Mouse (Mus musculus) kidney, postnatal 10 days (tissue): Measurements from ENCODE around the gene Gck.
"Not testable (repeated sequence)": the region's sequence is repeated elsewhere in the genome, so short reads cannot be mapped to it uniquely, and the experiment has no call there.

Experiments
- DNase-seq: peaks from one replicate; pipeline ENCODE4 v3.0.0; 2021; ENCODE audit warnings: mixed read lengths

Gene Gck

GRCm38 (mm10) chr11:5907096-5907495, 42.8 kb downstream of the Gck start:
- DNase-seq = peak; percentile 1

- no peak for DNase-seq
Observed at GRCm38 (mm10) chr11:5905778-5906518, 43.9 kb downstream of the Gck start.

DNA sequence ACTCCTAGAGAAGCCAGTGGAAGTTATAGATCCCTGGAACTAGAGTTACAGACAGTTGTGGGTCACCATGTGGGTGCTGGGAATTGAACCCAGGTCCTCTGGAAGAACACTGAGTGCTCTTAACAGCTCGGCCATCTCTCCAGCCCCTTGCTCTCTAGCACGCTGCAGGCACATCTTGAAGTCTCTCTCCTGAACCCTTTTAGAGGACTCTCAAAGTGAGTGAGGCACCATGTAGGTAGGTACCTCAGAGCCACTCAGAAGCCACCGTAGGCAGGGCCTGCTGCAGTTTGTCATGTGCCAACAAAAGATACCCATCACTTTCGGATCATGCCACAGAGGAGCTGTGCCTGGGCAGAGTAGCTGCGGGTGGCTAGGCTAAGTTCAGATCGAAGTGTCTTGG, 45.0 kb downstream of the Gck start:
- no peak for DNase-seq

DNA sequence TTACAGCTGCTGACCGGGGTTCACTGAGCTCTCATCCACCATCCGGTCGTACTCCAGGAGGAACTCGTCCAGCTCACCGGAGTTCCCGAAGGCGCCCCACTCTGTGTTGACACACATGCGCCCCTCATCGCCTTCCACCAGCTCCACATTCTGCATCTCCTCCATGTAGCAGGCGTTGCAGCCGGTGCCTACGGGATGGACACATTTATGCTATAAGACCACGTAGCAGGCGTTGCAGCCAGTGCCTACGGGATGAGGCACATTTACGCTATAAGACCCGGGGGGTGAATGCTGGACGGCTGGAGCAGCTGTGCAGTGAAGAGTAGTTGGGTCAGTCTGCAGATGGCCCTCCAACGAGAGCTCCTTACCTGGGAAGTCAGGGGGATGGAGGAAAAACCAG, 45.5 kb downstream of the Gck start:
- DNase-seq = no peak

- DNase-seq = no peak
Observed at GRCm38 (mm10) chr11:5903844-5904243, 46.0 kb downstream of the Gck start.

DNA sequence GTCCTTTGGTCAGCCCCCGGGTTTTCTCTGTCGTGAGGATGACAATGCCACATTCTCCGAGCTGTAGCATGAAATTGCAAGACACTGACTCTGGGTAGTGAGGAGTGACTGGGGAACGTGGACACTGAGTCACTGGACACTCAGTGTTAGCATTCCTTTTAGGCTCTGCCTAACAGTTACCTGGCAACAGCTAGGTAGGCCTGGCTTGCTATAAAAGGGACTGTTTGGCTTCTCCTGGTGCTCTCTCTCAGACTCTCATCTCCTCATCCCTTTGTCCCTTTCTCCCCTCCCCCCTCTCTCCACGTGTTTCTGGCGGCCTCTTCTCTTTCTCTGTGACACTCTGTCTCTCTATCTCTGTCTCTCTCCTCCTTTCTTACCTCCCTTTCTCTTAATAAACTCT, 47.5 kb downstream of the Gck start:
- DNase-seq = no peak

- peak; percentile 72 for DNase-seq
Observed at GRCm38 (mm10) chr11:5901950-5902349, 47.9 kb downstream of the Gck start.

- DNase-seq = no peak
Observed at GRCm38 (mm10) chr11:5901320-5901719, 48.6 kb downstream of the Gck start.

DNA sequence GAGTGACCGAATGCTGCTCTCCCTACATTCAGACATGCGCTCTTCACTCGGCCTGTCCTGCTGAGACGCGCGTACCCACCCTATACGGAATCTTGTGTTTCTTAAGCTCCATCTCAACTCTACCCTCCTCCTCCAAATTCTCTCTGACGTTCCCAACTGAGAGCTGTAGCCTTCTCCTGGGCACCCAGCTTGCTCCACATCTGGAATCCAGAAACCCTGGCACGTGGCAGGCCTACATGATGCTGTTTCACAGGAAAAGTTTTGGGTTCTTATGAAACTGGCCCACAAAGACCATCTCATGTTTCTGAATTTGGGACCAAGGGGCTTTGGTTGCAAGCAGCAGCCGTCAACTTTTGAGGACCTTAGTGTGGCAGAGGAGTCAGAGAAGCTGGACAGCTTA, 50.6 kb downstream of the Gck start:
- DNase-seq = no peak

GRCm38 (mm10) chr11:5898531-5898930, 51.4 kb downstream of the Gck start, which contains the start of gene Myl7:
TSS of gene Myl7 (minus strand) at chr11:5898782.
- DNase-seq = no peak

DNA sequence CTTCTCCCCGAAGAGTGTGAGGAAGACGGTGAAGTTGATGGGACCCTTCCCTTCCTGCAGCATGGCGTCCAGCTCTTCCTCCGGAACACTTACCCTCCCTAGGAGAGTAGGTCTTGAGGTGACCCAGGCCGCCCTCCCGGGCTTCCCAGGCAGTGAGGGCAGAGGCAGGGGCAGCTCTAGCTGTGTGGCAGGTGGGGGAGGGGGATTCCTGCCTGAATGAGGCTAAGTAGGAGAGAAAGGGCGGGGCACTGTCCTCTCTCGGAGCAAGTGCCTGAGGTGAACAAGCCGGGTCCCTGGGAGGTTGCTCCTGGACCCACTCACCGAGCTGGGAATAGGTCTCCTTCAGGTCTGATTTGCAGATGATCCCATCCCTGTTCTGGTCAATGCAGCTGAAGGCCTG, 52.0 kb downstream of the Gck start:
- peak; percentile 29 for DNase-seq

DNA sequence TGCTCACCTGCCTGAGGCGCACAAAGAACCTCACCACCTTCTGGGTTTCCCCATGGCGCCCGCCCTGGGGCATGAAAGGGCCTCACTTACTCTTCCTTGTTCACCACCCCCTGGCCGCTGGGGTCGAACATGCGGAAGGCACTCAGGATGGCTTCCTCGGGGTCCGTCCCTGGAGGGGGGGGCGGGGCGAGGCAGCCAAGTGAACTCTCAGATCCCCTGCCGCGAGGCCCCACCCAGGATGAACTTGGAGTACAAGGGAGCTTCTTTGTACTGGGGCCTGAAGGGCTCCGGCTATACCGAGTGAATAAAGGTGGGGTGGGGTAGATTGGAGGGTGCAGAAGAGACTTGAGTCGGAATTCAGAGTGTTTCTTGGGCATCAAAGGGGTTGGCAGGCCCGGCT, 52.7 kb downstream of the Gck start:
- DNase-seq = peak; percentile 38

DNA sequence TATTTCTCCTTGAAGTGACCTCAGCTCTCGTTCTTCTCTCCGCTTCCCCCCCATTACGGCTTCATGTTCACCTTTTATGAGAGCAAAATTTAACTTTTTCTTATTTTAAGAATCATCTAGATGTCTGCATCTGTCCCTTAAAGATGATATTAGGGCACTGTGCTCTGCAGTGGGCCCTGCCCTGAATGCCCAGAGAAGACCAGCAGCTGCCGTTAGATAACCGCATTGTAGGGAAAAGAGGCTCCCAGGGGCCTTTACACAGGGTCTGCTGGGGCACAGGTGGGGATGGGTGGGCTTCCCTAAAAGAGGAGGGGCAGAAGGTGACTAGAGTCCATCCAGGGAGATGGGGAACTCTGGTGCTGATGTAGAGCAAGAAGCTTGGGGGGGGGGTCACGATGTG, 56.1 kb downstream of the Gck start:
- no peak for DNase-seq

GRCm38 (mm10) chr11:5892810-5893368, 57.0 kb downstream of the Gck start:
- DNase-seq = no peak

GRCm38 (mm10) chr11:5892151-5892591, 57.7 kb downstream of the Gck start:
- DNase-seq = peak; percentile 65

DNA sequence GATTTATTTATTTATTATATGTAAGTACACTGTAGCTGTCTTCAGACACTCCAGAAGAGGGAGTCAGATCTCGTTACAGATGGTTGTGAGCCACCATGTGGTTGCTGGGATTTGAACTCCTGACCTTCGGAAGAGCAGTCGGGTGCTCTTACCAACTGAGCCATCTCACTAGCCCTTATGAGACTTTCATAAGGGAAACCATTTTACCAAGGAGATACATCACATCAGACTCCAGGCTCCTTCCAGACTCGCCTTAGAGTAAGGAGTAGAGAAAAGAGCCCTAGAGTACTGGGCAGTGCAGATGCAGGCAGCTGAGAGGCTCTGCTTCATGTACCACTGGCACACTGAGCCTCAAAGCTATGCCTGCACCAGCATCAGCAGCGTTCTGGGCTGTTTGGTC, 61.3 kb downstream of the Gck start:
- not testable (repeated sequence) for DNase-seq

- DNase-seq = no peak
Observed at GRCm38 (mm10) chr11:5887250-5887649, 62.6 kb downstream of the Gck start.

GRCm38 (mm10) chr11:5886187-5886586, 63.7 kb downstream of the Gck start:
- DNase-seq = peak; percentile 80

- DNase-seq = no peak
Observed at GRCm38 (mm10) chr11:5882518-5882917, 67.4 kb downstream of the Gck start.

DNA sequence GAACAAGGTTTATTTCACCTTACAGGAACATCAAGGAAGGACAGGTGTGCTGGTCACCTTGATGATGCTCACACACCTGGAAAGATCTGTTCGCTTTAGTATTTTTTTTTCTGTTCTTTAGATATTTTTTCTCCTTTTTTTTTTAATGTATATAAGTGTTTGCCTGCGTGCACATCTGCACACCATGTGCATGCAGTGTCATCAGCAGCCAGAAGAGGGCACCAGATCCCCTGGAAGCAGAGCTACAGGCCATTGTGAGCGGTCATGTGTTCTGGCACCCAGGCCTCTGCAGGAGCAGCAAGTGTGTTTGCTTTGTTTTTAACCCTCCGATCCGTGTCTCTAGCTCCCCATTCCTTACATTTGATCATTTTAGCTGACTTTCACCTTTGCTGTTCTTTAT, 70.0 kb downstream of the Gck start:
- peak; percentile 79 for DNase-seq

GRCm38 (mm10) chr11:5878661-5879060, 71.2 kb downstream of the Gck start:
- no peak for DNase-seq

DNA sequence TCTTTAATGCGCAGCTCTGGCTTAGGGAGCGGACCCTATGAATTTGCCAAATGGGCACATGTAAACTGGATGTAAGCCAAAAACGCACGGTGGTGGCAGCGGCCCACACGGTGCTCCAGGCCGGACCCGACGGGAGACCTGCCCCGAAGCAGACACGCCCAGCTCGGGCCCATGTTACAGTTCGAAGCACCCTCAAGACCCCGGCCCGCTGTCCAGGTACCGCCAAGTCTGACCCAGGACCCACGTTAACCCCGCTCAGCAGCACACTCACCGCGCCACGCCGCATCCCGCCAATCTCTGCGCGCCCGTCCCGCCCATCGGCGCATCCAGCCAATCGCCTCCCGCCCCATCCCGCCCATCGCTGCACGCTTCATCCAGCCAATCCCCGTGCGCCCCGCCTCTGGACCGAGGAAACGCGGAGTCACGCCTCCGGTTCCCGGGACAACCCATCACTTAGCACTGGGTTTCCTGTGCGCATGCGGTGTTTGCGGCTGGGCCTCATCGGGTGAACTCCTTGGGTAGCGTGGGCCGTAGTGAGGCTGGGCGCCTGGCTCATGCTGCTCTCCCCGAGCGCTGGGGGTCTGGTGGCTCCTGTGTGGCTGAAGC, 71.9 kb downstream of the Gck start, which contains the start of gene Pold2:
Gene Pold2, minus strand, starts transcription at position 372 of the 606 bp plus-strand sequence.
- DNase-seq = peak; percentile 99

DNA sequence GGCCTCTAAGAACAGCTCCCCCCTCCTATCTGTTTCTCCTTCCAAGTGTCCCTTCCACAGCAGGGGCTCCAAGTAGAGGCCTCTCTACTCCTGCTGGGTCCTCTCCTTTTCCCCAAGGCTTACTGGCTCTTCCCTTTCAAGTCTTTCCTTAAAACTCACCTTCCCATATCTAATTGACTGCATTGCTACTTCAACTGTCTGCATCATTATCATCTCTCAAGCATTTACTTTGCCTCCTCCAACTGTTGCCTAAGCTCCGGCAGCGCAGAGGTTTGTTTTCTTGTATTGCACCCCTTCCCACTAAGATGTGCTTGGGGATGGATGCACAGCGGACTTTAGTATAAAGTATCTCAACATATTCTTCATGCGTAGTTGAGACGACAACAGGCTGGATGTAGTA, 72.5 kb downstream of the Gck start:
- no peak for DNase-seq

- DNase-seq = no peak
Observed at GRCm38 (mm10) chr11:5873192-5873591, 76.7 kb downstream of the Gck start.
